Mouse (Mus musculus) lung, adult 2 months (tissue): ENCODE data around the gene 5730522E02Rik.

Source experiments
- CTCF ChIP-seq: fragments of 200-500 bp; IDR thresholded peaks from 2 replicates; pipeline ENCODE4 v1.5.1; 2011; ENCODE audit warnings: mild to moderate bottlenecking, low read length, control low read depth; ENCODE audit not compliant: insufficient read depth
- POLR2A ChIP-seq: fragments of 200-500 bp; IDR thresholded peaks from 2 replicates; pipeline ENCODE4 v1.6.1; 2011; ENCODE audit warnings: low read depth, mild to moderate bottlenecking, control low read depth, low read length, borderline replicate concordance; ENCODE audit errors: extremely low read depth

GRCm38 (mm10) chr11:26236540-26236939, 26.0 kb upstream of the 5730522E02Rik start:
- TF ChIP-seq POLR2A = no peak
- no peak for TF ChIP-seq CTCF
